Mouse (Mus musculus) liver, postnatal 0 days (tissue): ENCODE measurements around the gene Ssc4d. TPM values are rescaled to one million over a fixed set of nuclear protein-coding genes. Genes with fewer than 3 reads are reported as not detected.

Source experiments
- ATAC-seq: fragments of 200-750 bp; cut with Nextera tagmentation; 2 replicates; pipeline ENCODE4 v1.8.0; 2017; ENCODE audit warnings: mild to moderate bottlenecking, moderate library complexity
- DNase-seq: peaks from one replicate; pipeline ENCODE4 v3.0.0-alpha.2; 2016
- H3K27ac ChIP-seq: fragments of 300-500 bp; sonication (generic); 2 replicates; pipeline ENCODE4 v1.5.1; 2014; ENCODE audit warnings: antibody characterized with exemption, moderate library complexity, mild to moderate bottlenecking, low read depth
- H3K27me3 ChIP-seq: fragments of 300-500 bp; sonication (generic); 2 replicates; pipeline ENCODE4 v1.6.1; 2014; ENCODE audit warnings: low read length, control low read depth, mixed read lengths; ENCODE audit not compliant: insufficient read depth
- H3K36me3 ChIP-seq: fragments of 300-500 bp; sonication (generic); replicated peaks from 2 replicates; pipeline ENCODE4 v1.6.1; 2014; ENCODE audit warnings: mild to moderate bottlenecking, control low read depth, low read length, moderate library complexity, mixed read lengths; ENCODE audit not compliant: insufficient read depth
- H3K4me1 ChIP-seq: fragments of 300-500 bp; sonication (generic); 2 replicates; pipeline ENCODE4 v1.6.1; 2014; ENCODE audit warnings: antibody characterized with exemption, mild to moderate bottlenecking, control low read depth; ENCODE audit not compliant: insufficient read depth
- H3K4me2 ChIP-seq: fragments of 300-500 bp; sonication (generic); 2 replicates; pipeline ENCODE4 v1.6.1; 2014; ENCODE audit warnings: low read depth, mild to moderate bottlenecking, low read length, moderate library complexity, mixed read lengths
- H3K4me3 ChIP-seq: fragments of 300-500 bp; sonication (generic); 2 replicates; pipeline ENCODE4 v1.5.1; 2014; ENCODE audit warnings: low read depth, low read length
- H3K9ac ChIP-seq: fragments of 300-500 bp; sonication (generic); replicated peaks from 2 replicates; pipeline ENCODE4 v1.6.1; 2014; ENCODE audit warnings: mild to moderate bottlenecking, moderate library complexity
- H3K9me3 ChIP-seq: fragments of 300-500 bp; sonication (generic); 2 replicates; pipeline ENCODE4 v1.6.1; 2016; ENCODE audit warnings: mild to moderate bottlenecking, control low read depth, low read length, mixed read lengths
- CTCF ChIP-seq: sonication (generic); IDR thresholded peaks from 2 replicates; pipeline ENCODE4 v1.5.1; 2016; ENCODE audit warnings: antibody characterized with exemption, low read depth
- EP300 ChIP-seq: IDR thresholded peaks from 2 replicates; pipeline ENCODE4 v1.6.1; 2016; ENCODE audit warnings: antibody characterized with exemption, low read depth, mild to moderate bottlenecking
- WGBS: fragments of 180-500 bp; shearing (Covaris S2); extraction: QIAGEN DNeasy Blood & Tissue Kit; methylation state at CpG from one replicate; pipeline ENCODE4 v1.1.7; 2014; ENCODE audit not compliant: insufficient replicate concordance; 5-methylcytosine and 5-hydroxymethylcytosine counted together
- polyA plus RNA-seq: library from polyadenylated mRNA; unstranded; fragments of >200 nt; fragmentation: Nextera tagmentation; extraction: Ambion mirVana; gene quantifications from 2 replicates; pipeline ENCODE4 v1.2.1, GENCODE M21; 2015

Gene Ssc4d
- polyA plus RNA-seq, 1 experiment from 2014 or later, result 1.7 TPM

DNA sequence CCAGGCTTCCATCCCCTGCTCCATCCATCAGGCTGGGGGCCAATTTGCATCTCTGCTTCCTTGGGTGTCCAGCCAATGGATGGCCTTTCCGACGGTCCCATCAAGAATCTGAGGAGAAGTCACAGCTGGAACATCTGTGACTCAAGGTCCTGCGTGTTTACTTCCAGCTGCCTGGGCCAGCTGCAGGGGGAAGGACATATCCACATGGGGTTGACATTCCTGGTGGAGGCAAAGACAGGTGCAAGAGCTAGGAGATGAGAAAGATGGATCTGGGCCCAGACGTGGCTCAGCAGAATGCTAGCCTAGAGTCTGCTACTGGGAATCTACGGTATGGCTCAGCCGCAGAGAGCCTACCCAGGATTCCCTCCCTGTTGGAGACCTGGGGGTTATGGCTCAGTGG is 4.1 kb downstream of the Ssc4d start:
- H3K9ac ChIP-seq, result no peak overlapping the region
- H3K27me3 ChIP-seq, result no peaks in the 10 kb centered on the region
- H3K4me2 ChIP-seq, result no peak overlapping the region
- no peak overlapping the region for H3K27ac ChIP-seq
- peaks cover 4% of the 10 kb centered on the region; the same call in 1 of the 2 replicates for H3K4me1 ChIP-seq
- H3K4me3 ChIP-seq, result no peak overlapping the region
- TF ChIP-seq CTCF (no peak), EP300 (no peak)
- ATAC-seq (no peak), DNase-seq (no peak)
- no peaks in the 10 kb centered on the region for H3K36me3 ChIP-seq
- 79% methylated on average over 6 of the region's 6 CpGs for WGBS
- H3K9me3 ChIP-seq, result no peaks in the 10 kb centered on the region

DNA sequence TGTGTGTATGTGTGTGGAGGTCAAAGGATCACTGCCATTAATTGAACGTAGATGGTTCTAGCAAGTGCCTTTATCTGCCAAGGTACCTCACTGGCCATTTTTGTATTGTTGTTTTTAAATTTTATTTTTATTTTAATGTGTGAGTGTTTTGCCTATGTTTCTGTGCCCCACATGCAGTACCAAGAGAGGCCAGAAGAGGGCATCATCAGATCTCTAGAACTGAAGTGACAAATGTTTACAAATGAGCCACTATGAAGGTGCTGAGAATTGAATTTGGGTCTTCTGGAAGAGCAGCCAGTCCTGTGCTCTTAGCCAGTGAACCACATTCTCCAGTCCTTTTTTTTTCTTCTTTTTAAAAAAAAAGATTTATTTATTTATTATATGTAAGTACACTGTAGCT is 5.5 kb downstream of the Ssc4d start:
- Histone ChIP-seq H3K9me3 (no peaks in the 10 kb centered on the region), H3K27ac (no peak overlapping the region), H3K9ac (no peak overlapping the region), H3K4me2 (no peak overlapping the region), H3K27me3 (no peaks in the 10 kb centered on the region), H3K36me3 (no peaks in the 10 kb centered on the region), H3K4me1 (peaks cover 4% of the 10 kb centered on the region; the same call in 1 of the 2 replicates), H3K4me3 (no peak overlapping the region)
- no peak for TF ChIP-seq EP300
- peak; percentile 81 for TF ChIP-seq CTCF
- WGBS, result 59% methylated on average over 1 of the region's 1 CpGs
- DNase-seq (peak; percentile 74), ATAC-seq (no peak)

DNA sequence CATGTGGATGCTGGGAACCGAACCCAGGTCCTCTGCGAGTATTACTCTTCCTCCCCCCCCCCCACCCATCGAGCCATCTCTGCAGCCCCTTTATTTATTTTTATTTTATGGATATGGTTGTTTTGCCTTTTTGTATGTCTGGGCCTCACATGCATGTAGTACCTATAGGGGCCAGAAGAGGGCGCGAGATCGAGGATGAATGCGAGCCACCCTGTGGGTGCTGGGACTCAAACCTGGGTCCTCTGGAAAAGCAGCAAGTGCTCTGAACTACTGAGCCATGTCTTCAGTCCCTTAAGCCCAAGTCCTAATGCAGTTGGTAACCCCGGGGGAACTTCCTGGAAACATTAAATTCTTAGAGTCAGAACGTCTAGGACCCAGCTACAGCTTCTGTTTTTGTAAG is 7.5 kb downstream of the Ssc4d start:
- no peak overlapping the region for H3K9ac ChIP-seq
- WGBS, result 51% methylated on average over 9 of the region's 9 CpGs
- DNase-seq (peak; percentile 53), ATAC-seq (no peak)
- no peak overlapping the region for H3K4me3 ChIP-seq
- H3K4me1 ChIP-seq, result peaks cover 13% of the 10 kb centered on the region
- H3K27ac ChIP-seq, result no peak overlapping the region
- H3K27me3 ChIP-seq, result no peaks in the 10 kb centered on the region
- TF ChIP-seq EP300 (no peak), CTCF (peak; percentile 66)
- H3K36me3 ChIP-seq, result no peaks in the 10 kb centered on the region
- no peak overlapping the region for H3K4me2 ChIP-seq
- no peaks in the 10 kb centered on the region for H3K9me3 ChIP-seq

DNA sequence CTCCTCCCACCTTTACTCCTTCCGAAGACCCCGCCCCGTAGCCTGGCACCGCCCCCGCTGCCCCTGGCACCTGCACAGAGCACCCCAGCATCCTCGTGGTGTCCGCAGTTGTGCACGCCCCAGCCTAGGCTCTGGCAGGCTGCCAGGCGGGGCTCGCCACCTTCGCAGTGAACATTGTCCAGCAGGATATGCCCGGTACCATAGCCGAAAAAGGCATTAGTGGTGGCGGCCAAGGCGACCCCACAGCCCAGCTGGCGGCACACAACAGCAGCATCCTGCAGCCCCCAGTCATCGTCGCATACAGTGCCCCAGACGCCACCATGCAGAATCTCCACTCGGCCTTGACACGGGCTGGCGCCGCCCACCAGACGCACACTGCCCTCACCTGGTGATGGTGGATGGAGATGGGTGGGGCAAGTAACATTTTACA is 8.8 kb downstream of the Ssc4d start:
- H3K9me3 ChIP-seq, result no peaks in the 10 kb centered on the region
- H3K4me3 ChIP-seq, result no peak overlapping the region
- no peaks in the 10 kb centered on the region for H3K36me3 ChIP-seq
- no peak overlapping the region for H3K27ac ChIP-seq
- no peak for ATAC-seq
- no peak overlapping the region for H3K9ac ChIP-seq
- TF ChIP-seq CTCF, result peak; percentile 35; the same call in 1 of the 2 replicates
- no peak for TF ChIP-seq EP300
- H3K27me3 ChIP-seq, result no peaks in the 10 kb centered on the region
- WGBS, result 18% methylated on average over 24 of the region's 24 CpGs
- H3K4me2 ChIP-seq, result peak overlapping the region; percentile 22; the same call in 1 of the 2 replicates
- H3K4me1 ChIP-seq, result peaks cover 26% of the 10 kb centered on the region
- peak; percentile 54 for DNase-seq

DNA sequence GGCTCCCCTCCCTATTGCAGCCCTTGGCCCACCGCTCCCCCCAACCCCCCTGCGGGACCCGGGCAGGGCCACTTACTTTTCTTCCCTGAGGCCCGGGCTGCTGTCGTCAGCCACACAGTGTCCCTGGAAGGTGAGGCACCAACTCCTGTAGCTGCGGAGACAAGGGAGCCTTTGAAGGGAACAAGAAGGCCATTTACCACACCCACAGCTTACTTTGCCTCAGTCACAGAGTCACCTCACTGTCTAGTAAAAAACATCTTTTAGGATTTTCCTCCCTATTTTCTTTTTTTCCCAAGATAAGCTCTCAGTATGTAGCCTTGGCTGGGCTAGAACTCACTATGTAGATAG is 11.1 kb downstream of the Ssc4d start:
- H3K27me3 ChIP-seq, result no peaks in the 10 kb centered on the region
- peak overlapping the region; percentile 98 for H3K27ac ChIP-seq
- peak overlapping the region; percentile 89 for H3K4me2 ChIP-seq
- no peaks in the 10 kb centered on the region for H3K9me3 ChIP-seq
- no peaks in the 10 kb centered on the region for H3K36me3 ChIP-seq
- ATAC-seq, result no peak
- H3K4me1 ChIP-seq, result peaks cover 37% of the 10 kb centered on the region
- WGBS, result 9% methylated on average over 6 of the region's 6 CpGs
- DNase-seq, result no peak
- peak overlapping the region; percentile 52 for H3K4me3 ChIP-seq
- TF ChIP-seq CTCF (no peak), EP300 (no peak)
- H3K9ac ChIP-seq, result peak overlapping the region; percentile 72

DNA sequence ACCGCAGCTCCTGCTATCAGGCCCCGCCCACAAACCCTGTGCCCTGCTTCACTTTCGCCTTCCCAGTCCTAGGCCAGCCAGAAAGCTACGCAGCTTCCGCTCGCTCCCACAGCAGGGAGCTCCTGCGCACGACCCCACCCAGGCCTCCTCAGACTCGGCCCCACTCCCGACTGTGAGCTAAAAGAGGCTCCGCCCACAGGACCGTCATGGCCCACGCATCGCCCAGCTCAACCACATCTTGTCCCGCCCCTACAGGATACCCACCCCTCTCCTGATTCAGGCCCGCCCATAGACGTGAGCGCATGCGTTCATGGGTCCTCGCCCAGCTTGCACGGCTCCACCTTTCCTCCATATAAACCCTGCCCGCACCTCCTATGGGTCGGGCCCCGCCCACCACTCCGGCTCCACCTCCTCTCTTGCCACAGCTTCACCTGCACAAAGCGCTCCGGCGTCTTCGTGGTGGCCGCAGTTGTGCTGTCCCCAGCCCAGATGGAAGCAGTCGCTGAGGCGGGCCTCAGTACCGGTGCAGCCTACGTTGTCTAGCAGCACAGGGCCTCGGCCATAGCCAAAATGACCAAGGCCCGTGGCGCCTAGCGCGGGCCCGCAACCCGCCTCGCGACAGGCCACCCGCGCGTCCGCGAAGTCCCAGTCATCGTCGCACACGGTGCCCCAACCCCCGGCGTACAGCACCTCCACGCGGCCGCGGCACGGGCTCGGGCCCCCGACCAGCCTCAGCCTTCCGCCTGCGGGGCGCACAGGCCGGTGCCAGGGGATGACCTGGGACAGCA is 11.6 kb downstream of the Ssc4d start:
- TF ChIP-seq EP300 (0 out of 2 replicates have a peak, but pooled peaks have one; percentile 9), CTCF (peak; percentile 45)
- H3K4me3 ChIP-seq, result peak overlapping the region; percentile 52
- no peaks in the 10 kb centered on the region for H3K27me3 ChIP-seq
- peaks cover 42% of the 10 kb centered on the region for H3K4me1 ChIP-seq
- H3K36me3 ChIP-seq, result no peaks in the 10 kb centered on the region
- DNase-seq (peak; percentile 98), ATAC-seq (peak; percentile 92)
- peak overlapping the region; percentile 72 for H3K9ac ChIP-seq
- H3K4me2 ChIP-seq, result peak overlapping the region; percentile 89
- H3K27ac ChIP-seq, result peak overlapping the region; percentile 98
- no peaks in the 10 kb centered on the region for H3K9me3 ChIP-seq
- under 1% methylated on average over 60 of the region's 64 CpGs for WGBS
